Mouse (Mus musculus) midbrain, postnatal 0 days (tissue): ENCODE data around the gene Dgkd. TPM values are rescaled to one million over a fixed set of nuclear protein-coding genes. Genes with fewer than 3 reads are reported as not detected.

ENCODE experiments used
- ATAC-seq: fragments of 200-750 bp; cut with Nextera tagmentation; 2 replicates; pipeline ENCODE4 v1.8.0; 2017; ENCODE audit warnings: moderate number of reproducible peaks, mild to moderate bottlenecking, moderate TSS enrichment, moderate library complexity; ENCODE audit not compliant: low FRiP score
- DNase-seq: peaks from one replicate; pipeline ENCODE4 v3.0.0-alpha.2; 2015; ENCODE audit warnings: low spot score
- H3K27ac ChIP-seq: fragments of 300-500 bp; sonication (generic); 2 replicates; pipeline ENCODE4 v1.5.1; 2014; ENCODE audit warnings: low read depth, mild to moderate bottlenecking, low read length, mixed read lengths
- H3K27me3 ChIP-seq: fragments of 300-500 bp; sonication (generic); 2 replicates; pipeline ENCODE4 v1.6.1; 2014; ENCODE audit warnings: low read length, control low read depth, mixed read lengths; ENCODE audit not compliant: insufficient read depth
- H3K36me3 ChIP-seq: fragments of 300-500 bp; sonication (generic); 2 replicates; pipeline ENCODE4 v1.6.1; 2014; ENCODE audit warnings: low read length, control low read depth, mixed read lengths; ENCODE audit not compliant: insufficient read depth
- H3K4me1 ChIP-seq: fragments of 300-500 bp; sonication (generic); 2 replicates; pipeline ENCODE4 v1.6.1; 2014; ENCODE audit warnings: mild to moderate bottlenecking, control low read depth, antibody characterized with exemption, low read length, mixed read lengths; ENCODE audit not compliant: insufficient read depth
- H3K4me2 ChIP-seq: fragments of 300-500 bp; sonication (generic); 2 replicates; pipeline ENCODE4 v1.6.1; 2014; ENCODE audit warnings: low read depth, mild to moderate bottlenecking, low read length, mixed read lengths; ENCODE audit not compliant: poor library complexity, severe bottlenecking
- H3K4me3 ChIP-seq: fragments of 300-500 bp; sonication (generic); 2 replicates; pipeline ENCODE4 v1.5.1; 2014; ENCODE audit warnings: low read depth, mild to moderate bottlenecking, low read length, moderate library complexity
- H3K9ac ChIP-seq: fragments of 300-500 bp; sonication (generic); replicated peaks from 2 replicates; pipeline ENCODE4 v1.6.1; 2014; ENCODE audit warnings: mild to moderate bottlenecking, low read length, moderate library complexity, mixed read lengths; ENCODE audit not compliant: poor library complexity, severe bottlenecking
- H3K9me3 ChIP-seq: fragments of 300-500 bp; sonication (generic); 2 replicates; pipeline ENCODE4 v1.6.1; 2016; ENCODE audit warnings: low read length, control low read depth
- CTCF ChIP-seq: IDR thresholded peaks from 2 replicates; pipeline ENCODE4 v1.5.1; 2016; ENCODE audit warnings: antibody characterized with exemption, mild to moderate bottlenecking
- WGBS: fragments of 180-500 bp; shearing (Covaris S2); extraction: QIAGEN DNeasy Blood & Tissue Kit; methylation state at CpG from one replicate; pipeline ENCODE4 v1.1.7; 2014; 5-methylcytosine and 5-hydroxymethylcytosine counted together
- polyA plus RNA-seq: library from polyadenylated mRNA; unstranded; fragments of >200 nt; fragmentation: Nextera tagmentation; extraction: Ambion mirVana; gene quantifications from 2 replicates; pipeline ENCODE4 v1.2.1, GENCODE M21; 2015
- total RNA-seq: library from RNA; depleted of rRNA; stranded (reverse); fragments of >200 nt; gene quantifications from 2 replicates; pipeline ENCODE4 v1.2.3, GENCODE M21; 2014; rRNA removed

The Dgkd gene
- 75.1 and 77.5 TPM in 2 replicates for total RNA-seq
- 36.6 and 38.2 TPM in 2 replicates for polyA plus RNA-seq

DNA sequence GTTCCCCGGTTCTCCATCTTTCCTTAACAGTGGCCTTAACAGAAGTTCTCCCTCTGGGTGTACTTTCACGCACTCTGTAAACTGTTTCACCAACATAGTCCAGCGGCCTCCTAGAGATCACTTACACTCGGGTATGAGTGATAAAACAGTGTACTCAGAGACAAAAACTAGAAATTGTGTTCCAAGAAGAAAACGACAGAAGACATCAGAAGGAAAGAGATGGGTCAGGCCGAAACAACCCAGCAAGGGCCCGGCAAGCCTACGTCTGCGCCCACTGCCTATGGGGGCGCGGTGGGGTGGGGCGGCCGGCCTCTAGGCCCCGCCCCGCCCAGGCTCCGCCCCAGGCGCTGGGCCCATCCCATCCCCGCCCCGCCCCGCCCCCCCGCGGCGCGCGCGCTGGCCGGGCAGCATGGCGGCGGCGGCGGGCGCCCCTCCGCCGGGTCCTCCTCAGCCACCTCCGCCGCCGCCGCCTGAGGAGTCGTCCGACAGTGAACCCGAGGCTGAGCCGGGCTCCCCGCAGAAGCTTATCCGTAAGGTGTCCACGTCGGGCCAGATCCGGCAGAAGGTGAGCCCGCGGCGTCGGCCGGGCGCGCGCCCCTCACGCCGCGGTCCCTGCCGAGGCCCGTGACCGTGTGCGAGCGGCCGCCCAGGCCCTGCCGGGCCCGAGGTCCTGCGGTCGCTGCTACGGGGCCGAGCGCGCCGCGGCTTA, at the start of gene Dgkd:
Gene Dgkd, plus strand, starts transcription at position 396 of the 709 bp plus-strand sequence.
- TF ChIP-seq CTCF: peak; percentile 6; the same call in 1 of the 2 replicates
- peak within 1 kb of the TSS; percentile 91 for H3K9ac ChIP-seq
- 1% methylated on average over 34 of the region's 74 CpGs for WGBS

DNA sequence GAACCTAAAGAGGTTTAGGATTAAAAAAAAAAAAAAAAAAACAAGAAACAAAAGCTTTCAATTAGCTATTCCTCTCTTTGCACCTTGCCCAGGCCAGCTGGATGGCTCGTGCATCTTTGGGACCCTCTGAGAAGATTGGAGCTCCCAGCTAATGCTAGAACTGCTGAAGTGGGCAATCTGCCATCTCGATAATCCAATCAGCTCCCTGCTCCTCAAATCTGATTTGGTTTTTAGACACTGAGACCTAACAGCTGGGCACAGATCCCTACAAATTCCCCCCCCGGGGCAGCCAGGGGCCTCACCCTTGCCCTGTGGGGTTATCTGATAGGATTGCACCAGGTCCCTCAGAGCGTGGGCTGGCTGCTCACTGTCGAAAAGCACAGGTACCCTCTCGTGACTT, 49.5 kb upstream of the Dgkd start, which contains the start of gene Sag:
Gene Sag, plus strand, starts transcription at position 105 of the 400 bp plus-strand sequence.
- WGBS: 61% methylated on average over 6 of the region's 6 CpGs

More for the DNA sequence above, at the start of gene Dgkd:
- Histone ChIP-seq H3K27ac (peak within 1 kb of the TSS; percentile 82), H3K27me3 (no peaks in the 10 kb centered on the region), H3K36me3 (no peaks in the 10 kb centered on the region), H3K4me3 (peak within 1 kb of the TSS; percentile 94), H3K9me3 (no peaks in the 10 kb centered on the region), H3K4me2 (peak within 1 kb of the TSS; percentile 90), H3K4me1 (peaks cover 10% of the 10 kb centered on the region)
- DNase-seq: peak; percentile 89
- ATAC-seq: peak; percentile 90

DNA sequence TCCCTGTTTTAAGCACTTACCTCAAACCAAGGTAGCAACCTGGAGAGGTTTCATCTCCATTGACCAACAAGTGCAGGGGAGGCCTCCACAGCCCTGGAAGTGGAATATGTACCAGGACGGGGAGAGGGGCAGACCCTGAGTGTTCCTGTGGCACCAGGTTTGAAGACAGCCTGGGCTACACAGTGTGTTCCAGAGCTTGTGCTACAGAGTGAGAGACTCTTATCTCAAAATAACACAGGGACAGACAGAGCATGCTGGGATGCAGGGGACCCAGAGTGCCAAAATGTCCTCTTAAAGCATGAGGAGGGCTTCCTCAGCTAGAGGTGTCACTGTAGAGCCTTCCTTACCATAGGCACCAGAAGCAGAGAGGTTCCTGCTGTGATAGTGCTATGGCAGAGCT, 45.3 kb upstream of the Dgkd start:
- 89% methylated on average over 1 of the region's 1 CpGs for WGBS
- Histone ChIP-seq H3K9ac (no peak overlapping the region), H3K4me1 (no peaks in the 10 kb centered on the region), H3K4me3 (no peak overlapping the region), H3K27ac (no peak overlapping the region), H3K4me2 (no peak overlapping the region), H3K9me3 (no peaks in the 10 kb centered on the region), H3K27me3 (no peaks in the 10 kb centered on the region), H3K36me3 (no peaks in the 10 kb centered on the region)
- no peak for ATAC-seq
- TF ChIP-seq CTCF: no peak
- no peak for DNase-seq

More for the DNA sequence above, 49.5 kb upstream of the Dgkd start, which contains the start of gene Sag:
- no peaks in the 10 kb centered on the region for H3K36me3 ChIP-seq
- TF ChIP-seq CTCF: no peak
- H3K4me2 ChIP-seq: no peak within 1 kb of the TSS
- no peaks in the 10 kb centered on the region for H3K27me3 ChIP-seq
- H3K9ac ChIP-seq: no peak within 1 kb of the TSS
- no peaks in the 10 kb centered on the region for H3K4me1 ChIP-seq
- no peak within 1 kb of the TSS for H3K4me3 ChIP-seq
- no peaks in the 10 kb centered on the region for H3K9me3 ChIP-seq
- DNase-seq (no peak), ATAC-seq (no peak)
- H3K27ac ChIP-seq: no peak within 1 kb of the TSS

DNA sequence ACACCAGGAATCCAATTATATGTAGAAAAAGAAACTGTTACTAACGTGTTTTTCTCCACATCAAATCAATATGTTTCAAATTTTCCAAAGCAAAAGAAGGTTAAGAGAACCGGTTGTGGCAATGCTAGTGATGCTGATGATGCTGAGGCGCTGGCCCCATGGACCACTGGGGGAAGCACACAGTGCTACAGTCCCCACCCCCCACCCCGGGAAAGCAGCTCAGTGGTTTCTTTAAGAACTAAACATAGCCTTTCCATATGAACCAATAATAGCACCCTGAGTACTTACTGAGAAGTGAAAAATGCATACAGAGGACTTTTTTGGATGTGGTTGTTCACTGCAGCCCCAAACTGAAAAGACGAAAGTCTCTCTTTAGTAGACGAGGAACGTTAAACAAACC, 41.7 kb upstream of the Dgkd start:
- Histone ChIP-seq H3K9me3 (no peaks in the 10 kb centered on the region), H3K27me3 (no peaks in the 10 kb centered on the region)

DNA sequence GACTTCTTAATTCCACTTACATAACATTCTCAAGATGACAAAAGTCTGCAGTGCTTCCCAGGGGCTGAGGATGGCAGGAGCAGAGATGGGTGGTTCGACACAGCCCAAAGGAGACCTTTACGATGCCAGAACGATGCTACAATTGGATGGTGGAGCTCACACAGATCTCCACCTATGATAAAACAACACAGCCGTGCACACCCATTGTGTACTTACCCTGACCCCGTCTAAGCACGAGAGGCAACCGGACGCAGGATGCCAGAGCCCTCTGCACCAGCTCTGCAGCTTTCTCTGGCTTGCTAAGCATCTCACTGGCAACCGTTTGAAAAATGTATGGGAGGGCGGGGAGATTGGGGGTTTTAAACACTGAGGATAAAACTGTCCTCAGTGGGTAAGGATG, 41.0 kb upstream of the Dgkd start:
- Histone ChIP-seq H3K27ac (no peak overlapping the region), H3K4me3 (no peak overlapping the region), H3K4me1 (no peaks in the 10 kb centered on the region), H3K9ac (no peak overlapping the region), H3K27me3 (no peaks in the 10 kb centered on the region), H3K36me3 (no peaks in the 10 kb centered on the region), H3K4me2 (no peak overlapping the region), H3K9me3 (no peaks in the 10 kb centered on the region)
- TF ChIP-seq CTCF: no peak
- DNase-seq (no peak), ATAC-seq (no peak)
- 78% methylated on average over 10 of the region's 10 CpGs for WGBS

More for the DNA sequence above, 41.7 kb upstream of the Dgkd start:
- no peak overlapping the region for H3K27ac ChIP-seq
- DNase-seq (no peak), ATAC-seq (no peak)
- no peak for TF ChIP-seq CTCF
- H3K4me2 ChIP-seq: no peak overlapping the region
- H3K4me3 ChIP-seq: no peak overlapping the region
- no peaks in the 10 kb centered on the region for H3K4me1 ChIP-seq
- no peak overlapping the region for H3K9ac ChIP-seq
- no peaks in the 10 kb centered on the region for H3K36me3 ChIP-seq
- 86% methylated on average over 7 of the region's 7 CpGs for WGBS

DNA sequence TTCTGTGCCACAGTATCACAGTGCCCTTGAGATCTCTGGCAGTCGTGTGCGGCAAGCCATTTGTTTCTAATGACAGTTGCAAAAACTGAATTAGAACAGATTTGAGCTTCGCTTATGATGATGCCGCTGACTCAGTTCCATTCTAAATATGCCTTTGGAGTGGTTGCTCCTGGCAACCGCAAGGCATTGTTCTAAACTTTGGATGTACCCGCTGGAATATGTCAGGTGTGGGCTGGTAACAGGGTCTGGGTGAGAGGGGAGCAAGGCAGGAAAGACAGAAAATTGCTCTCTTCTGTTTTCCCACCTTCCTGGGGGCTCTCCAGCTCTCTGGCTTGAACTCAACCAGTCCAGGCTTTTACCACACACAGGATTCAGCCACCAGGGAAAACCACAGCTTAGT, 39.9 kb upstream of the Dgkd start:
- TF ChIP-seq CTCF: no peak
- Histone ChIP-seq H3K4me2 (no peak overlapping the region), H3K4me3 (no peak overlapping the region), H3K9me3 (no peaks in the 10 kb centered on the region), H3K4me1 (no peaks in the 10 kb centered on the region), H3K9ac (no peak overlapping the region), H3K27ac (no peak overlapping the region), H3K36me3 (no peaks in the 10 kb centered on the region), H3K27me3 (no peaks in the 10 kb centered on the region)
- 62% methylated on average over 6 of the region's 6 CpGs for WGBS
- DNase-seq: peak; percentile 2
- no peak for ATAC-seq
